Mouse (Mus musculus): ENCODE data around the gene Selenos.

Selenos gene

DNA sequence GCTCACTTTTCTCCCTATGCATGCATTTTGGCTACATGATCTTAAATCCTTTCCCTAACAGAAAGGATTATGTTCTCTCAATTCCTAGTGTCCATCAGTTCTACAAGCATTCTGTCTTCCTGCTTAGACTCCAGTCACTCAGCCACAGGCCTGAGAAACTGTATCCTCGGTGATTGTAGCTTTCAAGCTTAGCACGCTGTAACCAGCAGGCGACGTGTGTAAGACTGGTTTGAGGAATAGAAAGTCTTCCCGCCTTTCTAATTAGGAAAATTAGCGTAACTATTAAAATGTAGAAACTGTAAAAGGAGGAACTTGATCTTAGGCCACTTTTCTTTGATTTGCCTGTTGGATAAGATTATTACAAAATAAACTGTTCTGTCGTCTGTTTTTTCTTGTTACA lies 39.3 kb downstream of the Selenos start:
- DNase-seq (ENCODE audit: low spot score in 2 of 2) = no peak

- DNase-seq (ENCODE audit: low spot score in 2 of 2) = no peak
Observed at GRCm38 (mm10) chr7:66120139-66120538, 40.7 kb downstream of the Selenos start.

GRCm38 (mm10) chr7:66120702-66121396 lies 41.4 kb downstream of the Selenos start:
- no peak for DNase-seq (ENCODE audit: low spot score in 2 of 2)

DNA sequence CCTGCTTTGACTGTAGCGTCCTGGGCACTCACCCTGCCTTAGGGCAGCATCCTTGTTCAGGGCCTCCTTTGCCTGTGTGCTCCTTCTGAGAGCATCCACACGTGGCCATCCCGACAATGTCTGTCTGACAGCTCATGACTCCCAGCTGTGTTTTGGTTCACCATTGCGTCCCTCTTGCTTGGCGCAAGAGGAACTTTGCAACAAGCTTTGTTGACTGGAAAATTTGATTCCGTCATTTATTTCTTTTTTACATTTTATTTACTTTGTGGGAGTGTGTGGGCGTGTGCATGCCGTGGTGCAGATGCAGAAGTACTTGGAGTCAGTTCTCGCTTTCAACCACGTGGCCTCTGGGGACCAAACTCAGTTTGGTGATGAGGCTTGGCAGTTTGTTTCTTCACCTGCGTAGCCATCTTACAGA lies 45.1 kb downstream of the Selenos start:
- no peak for DNase-seq (ENCODE audit: low spot score in 2 of 2)

- no peak for DNase-seq (ENCODE audit: low spot score in 2 of 2)
Observed at GRCm38 (mm10) chr7:66125368-66125767, 45.9 kb downstream of the Selenos start.

DNA sequence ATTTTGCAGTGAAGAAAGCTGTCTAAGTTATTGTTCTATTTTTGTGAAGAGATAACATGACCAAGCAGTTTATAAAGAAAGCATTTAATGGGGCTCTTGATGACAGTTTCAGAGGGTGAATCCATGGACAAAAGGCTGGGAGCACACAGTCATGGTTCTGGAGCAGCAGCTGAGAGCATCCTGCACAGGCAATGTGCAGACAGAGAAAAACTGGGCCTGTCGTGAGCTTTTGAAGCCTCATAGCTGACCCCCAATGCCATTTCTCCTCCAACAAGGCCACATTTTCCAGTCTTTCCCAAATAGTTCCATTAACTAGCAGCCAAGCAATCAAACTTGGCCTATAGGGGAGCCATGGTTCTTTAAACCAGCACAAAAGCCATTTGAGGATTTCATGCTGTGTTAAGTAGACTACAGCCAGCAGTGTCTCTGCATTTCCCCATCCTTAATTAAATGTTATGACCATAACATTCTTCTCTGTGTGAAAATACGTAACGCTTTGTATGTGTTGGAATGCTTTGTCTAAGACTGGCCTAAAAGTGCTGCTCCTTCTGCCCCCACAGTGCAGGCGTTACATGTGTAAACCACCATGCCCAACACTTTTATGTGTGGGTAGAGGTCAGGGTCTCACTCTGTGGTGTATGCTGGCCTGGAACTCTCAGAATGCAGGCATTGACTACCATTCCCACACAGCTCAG lies 48.6 kb downstream of the Selenos start:
- no peak for DNase-seq (ENCODE audit: low spot score in 2 of 2)

GRCm38 (mm10) chr7:66128857-66129256 lies 49.4 kb downstream of the Selenos start:
- no peak for DNase-seq (ENCODE audit: low spot score in 2 of 2)

DNA sequence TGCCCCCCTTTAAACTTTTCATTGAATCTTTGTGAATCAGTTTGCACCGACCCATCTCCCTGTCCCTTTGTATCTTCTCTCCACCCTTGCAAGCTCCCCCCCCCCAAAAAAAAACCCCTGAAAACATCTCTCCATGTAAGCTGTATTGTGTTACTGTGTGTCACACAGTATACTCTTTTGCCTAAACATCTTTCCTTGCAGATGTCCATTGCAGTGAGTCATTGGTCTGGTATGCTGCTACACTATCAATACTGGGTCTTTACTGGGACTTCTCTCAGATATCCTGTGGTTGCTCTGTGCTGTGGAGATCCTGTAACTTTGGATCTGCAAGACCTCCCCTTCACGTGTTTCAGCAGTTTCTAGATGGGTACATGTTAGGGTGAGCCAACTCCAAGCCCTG lies 50.8 kb downstream of the Selenos start:
- no peak for DNase-seq (ENCODE audit: low spot score in 2 of 2)

DNA sequence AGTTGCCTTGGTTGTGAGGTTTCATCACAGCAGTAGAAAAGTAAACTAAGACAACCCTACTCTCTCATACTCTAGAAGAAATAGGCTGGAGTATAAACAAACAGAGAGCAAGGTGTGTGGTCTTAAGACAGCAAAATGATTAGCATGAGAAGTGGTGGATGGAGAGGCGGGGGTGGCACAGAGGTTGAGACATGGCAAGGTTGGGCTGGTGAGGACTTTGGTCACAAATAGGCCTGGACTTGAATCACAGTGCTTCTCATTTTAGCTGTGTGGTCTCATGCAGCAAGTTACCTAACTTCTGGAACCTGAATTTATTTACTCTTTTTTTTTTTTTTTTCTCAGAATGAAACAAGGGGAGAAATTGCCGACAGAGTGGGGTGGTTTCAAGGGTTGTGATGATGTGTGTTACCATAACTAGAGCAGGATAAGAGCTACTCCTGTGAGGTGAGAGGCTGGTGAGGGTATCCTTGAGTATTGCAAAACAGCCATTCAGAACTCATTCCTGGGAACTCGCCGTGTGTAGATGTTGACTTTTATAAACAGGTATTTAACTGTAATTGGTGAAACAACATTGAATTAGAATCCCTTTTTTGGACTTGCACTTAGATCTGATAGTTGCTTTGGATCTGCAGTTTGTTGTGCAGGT lies 52.5 kb downstream of the Selenos start:
- no peak for DNase-seq (ENCODE audit: low spot score in 2 of 2)

DNA sequence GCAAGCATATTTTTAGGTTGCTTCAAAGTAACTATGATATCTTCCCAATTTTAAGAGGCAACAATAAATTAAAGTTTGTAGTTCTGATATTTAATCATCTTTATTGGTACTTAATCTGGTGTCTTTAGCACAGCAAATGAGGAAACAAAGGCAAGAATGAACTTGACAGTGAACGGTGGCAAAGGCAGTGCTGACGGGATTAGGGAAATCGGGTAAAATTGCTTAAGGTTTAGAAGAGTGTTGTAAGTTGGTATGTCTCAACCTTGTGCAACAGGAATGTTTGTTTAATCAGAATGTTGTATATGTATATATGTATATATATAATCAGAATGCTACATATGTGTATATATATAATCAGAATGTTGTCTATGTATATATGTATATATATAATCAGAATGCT lies 54.7 kb downstream of the Selenos start:
- no peak for DNase-seq (ENCODE audit: low spot score in 2 of 2)

DNA sequence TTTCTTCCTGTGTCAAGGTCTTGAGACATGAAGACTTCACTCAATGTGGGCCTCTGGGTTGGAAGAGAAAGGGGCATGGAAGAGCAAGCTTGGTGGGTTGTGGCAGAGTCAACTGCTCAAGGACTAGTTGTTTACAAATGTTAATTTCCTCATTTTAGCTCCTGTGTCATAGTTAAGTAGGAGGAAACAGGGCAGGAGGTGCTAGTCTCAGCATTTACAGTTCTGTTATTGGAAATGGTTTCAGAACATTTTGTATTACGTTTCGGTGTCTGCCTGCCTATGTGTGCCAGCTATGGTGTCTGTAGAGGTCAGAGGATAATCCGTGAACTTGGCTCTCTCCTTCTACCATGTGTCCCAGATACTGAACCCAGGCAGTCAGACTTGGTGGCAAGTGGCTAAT lies 56.2 kb downstream of the Selenos start:
- no peak for DNase-seq (ENCODE audit: low spot score in 2 of 2)

DNA sequence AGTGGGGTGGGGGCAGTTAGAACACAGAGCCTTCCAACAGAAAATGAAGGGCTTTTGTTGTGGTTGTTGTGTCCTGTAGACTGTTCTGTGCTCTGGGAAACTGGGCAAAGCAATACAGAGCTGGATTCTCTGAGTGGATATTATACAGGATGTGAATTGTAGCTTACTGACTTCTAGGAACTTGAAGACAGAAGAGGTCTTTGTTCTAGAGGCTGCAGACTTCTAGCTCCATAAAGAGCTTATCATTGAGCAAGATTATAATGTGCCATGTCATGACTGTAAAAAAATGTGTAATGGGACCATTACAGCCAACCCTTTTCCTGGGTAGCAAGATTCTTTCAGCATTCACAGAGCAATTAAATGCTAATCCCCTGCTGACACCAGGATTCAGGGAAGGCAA lies 56.7 kb downstream of the Selenos start:
- DNase-seq (ENCODE audit: low spot score in 2 of 2) = no peak

DNA sequence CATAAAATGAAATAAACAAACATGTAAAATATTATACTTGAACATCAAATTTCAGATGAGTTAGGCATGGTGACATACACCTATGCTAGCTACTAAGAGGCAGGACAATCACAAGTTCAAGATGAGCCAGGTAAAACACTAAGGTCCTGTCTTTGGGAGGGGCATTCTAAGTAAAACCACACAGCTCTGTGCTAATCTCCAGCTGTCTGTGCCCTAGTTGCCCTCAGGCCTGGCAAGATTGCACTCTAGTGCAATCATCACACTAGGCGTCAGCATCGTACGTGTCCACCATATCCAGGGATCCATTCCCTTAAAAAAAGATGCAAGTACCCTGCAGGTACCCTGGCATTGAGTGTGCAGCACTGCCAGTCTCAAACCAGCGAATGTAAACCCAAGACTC lies 57.9 kb downstream of the Selenos start:
- DNase-seq (ENCODE audit: low spot score in 2 of 2) = no peak

GRCm38 (mm10) chr7:66138301-66138700 lies 58.9 kb downstream of the Selenos start:
- no peak for DNase-seq (ENCODE audit: low spot score in 2 of 2)

DNA sequence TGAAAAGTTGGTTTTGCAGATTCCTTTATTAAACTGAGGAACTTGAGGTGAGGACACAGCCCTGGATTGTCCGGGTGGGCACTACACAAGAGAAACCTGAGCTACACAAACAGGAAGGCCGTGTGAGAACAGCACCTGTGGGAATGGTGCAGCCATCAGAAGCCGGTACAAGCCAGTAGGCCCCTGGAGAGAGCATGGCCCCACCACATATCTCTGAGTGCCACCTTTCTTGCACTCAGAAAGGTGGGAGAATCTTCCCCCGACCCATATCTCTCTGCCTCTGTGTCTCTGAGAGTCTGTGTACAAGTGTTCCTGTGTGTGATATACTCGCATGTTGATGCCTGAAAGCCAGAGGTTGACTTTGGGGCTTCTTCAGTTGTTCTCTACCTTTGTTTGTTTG lies 59.4 kb downstream of the Selenos start:
- no peak for DNase-seq (ENCODE audit: low spot score in 2 of 2)

Data from frontal cortex, postnatal 36 days (tissue).